Mouse (Mus musculus) megakaryocyte, embryonic 14.5 days (primary cell): Measurements from ENCODE around the gene Olfr1467. TPM values are rescaled to one million over a fixed set of nuclear protein-coding genes. Genes with fewer than 3 reads are reported as not detected.

ENCODE experiments used
- H3K27me3 ChIP-seq: replicated peaks from 2 replicates; pipeline ENCODE3; 2012; ENCODE audit warnings: inconsistent platforms
- H3K36me3 ChIP-seq: replicated peaks from 2 replicates; pipeline ENCODE3; 2012; ENCODE audit warnings: low read length, inconsistent platforms, mixed read lengths
- H3K4me1 ChIP-seq: 2 replicates; pipeline ENCODE4 v1.6.1; 2012; ENCODE audit warnings: inconsistent platforms
- H3K4me3 ChIP-seq: replicated peaks from 2 replicates; pipeline ENCODE3; 2012; ENCODE audit warnings: moderate library complexity, mild to moderate bottlenecking, inconsistent platforms
- H3K9me3 ChIP-seq: 2 replicates; pipeline ENCODE4 v1.6.1; 2012; ENCODE audit warnings: inconsistent platforms
- FLI1 ChIP-seq: IDR thresholded peaks from 2 replicates; pipeline ENCODE4 v1.6.1; 2012; ENCODE audit warnings: low read length, inconsistent platforms, mixed read lengths
- GATA1 ChIP-seq: IDR thresholded peaks from 3 replicates; pipeline ENCODE4 v1.6.1; 2012; ENCODE audit warnings: mixed read lengths, low read length, inconsistent platforms, borderline replicate concordance
- polyA plus RNA-seq: library from polyadenylated mRNA; stranded (reverse); fragments of >175 nt; gene quantifications from 2 replicates; pipeline ENCODE4 v1.2.3, GENCODE M21; 2012; ENCODE audit warnings: low replicate concordance; ENCODE audit not compliant: insufficient read depth

The Olfr1467 gene
- not detected in 2 replicates for polyA plus RNA-seq

GRCm38 (mm10) chr19:13361936-13362335 lies at the start of gene Olfr1467:
Gene Olfr1467, plus strand, starts transcription at chr19:13362236.
- TF ChIP-seq FLI1 = no peak
- no peak for TF ChIP-seq GATA1
- H3K27me3 ChIP-seq = no peaks in the 10 kb centered on the region
- H3K4me3 ChIP-seq = no peak within 1 kb of the TSS
- no peaks in the 10 kb centered on the region for H3K36me3 ChIP-seq
- H3K9me3 ChIP-seq = peaks cover 7% of the 10 kb centered on the region
- no peaks in the 10 kb centered on the region for H3K4me1 ChIP-seq

- no peaks in the 10 kb centered on the region for H3K4me1 ChIP-seq
- no peak within 1 kb of the TSS for H3K4me3 ChIP-seq
- TF ChIP-seq FLI1 = no peak
- no peak for TF ChIP-seq GATA1
Measured at GRCm38 (mm10) chr19:13315441-13315840, 46.6 kb upstream of the Olfr1467 start, which contains the start of gene Olfr1465. Gene Olfr1465, minus strand, starts transcription at chr19:13315541.

GRCm38 (mm10) chr19:13338562-13338961 lies 23.5 kb upstream of the Olfr1467 start, which contains the start of gene Olfr1466:
Gene Olfr1466, plus strand, starts transcription at chr19:13338862.
- TF ChIP-seq GATA1 = no peak
- TF ChIP-seq FLI1 = no peak
- Histone ChIP-seq H3K9me3 (peaks cover 6% of the 10 kb centered on the region; the same call in 1 of the 2 replicates), H3K4me3 (no peak within 1 kb of the TSS), H3K27me3 (no peaks in the 10 kb centered on the region), H3K36me3 (no peaks in the 10 kb centered on the region), H3K4me1 (no peaks in the 10 kb centered on the region)

More at GRCm38 (mm10) chr19:13315441-13315840, 46.6 kb upstream of the Olfr1467 start, which contains the start of gene Olfr1465:
- H3K27me3 ChIP-seq = no peaks in the 10 kb centered on the region
- H3K36me3 ChIP-seq = no peaks in the 10 kb centered on the region
- H3K9me3 ChIP-seq = peaks cover 5% of the 10 kb centered on the region; the same call in 1 of the 2 replicates

- H3K4me1 ChIP-seq = no peaks in the 10 kb centered on the region
- no peak for TF ChIP-seq FLI1
- no peak for TF ChIP-seq GATA1
- no peak within 1 kb of the TSS for H3K4me3 ChIP-seq
- no peaks in the 10 kb centered on the region for H3K36me3 ChIP-seq
- H3K9me3 ChIP-seq = peaks cover 4% of the 10 kb centered on the region; the same call in 1 of the 2 replicates
- H3K27me3 ChIP-seq = no peaks in the 10 kb centered on the region
Measured at GRCm38 (mm10) chr19:13407549-13407948, 45.5 kb downstream of the Olfr1467 start, which contains the start of gene Olfr1469. Gene Olfr1469, plus strand, starts transcription at chr19:13407849.

Other genes starting within 250 kb of the Olfr1467 start
- 0.06 TPM in 1 of 2 replicates, not detected in the other for gene Olfr1459, start 212.7 kb upstream of the Olfr1467 start, polyA plus RNA-seq
- not detected in 2 replicates for gene Olfr1461, start 199.2 kb upstream of the Olfr1467 start, polyA plus RNA-seq
- not detected in 2 replicates for gene Olfr1462, start 176.5 kb upstream of the Olfr1467 start, polyA plus RNA-seq
- not detected in 2 replicates for gene Olfr1463, start 130.9 kb upstream of the Olfr1467 start, polyA plus RNA-seq
- gene Olfr1465, start 46.7 kb upstream of the Olfr1467 start, polyA plus RNA-seq = not detected in 2 replicates
- not detected in 2 replicates for gene Olfr1466, start 23.4 kb upstream of the Olfr1467 start, polyA plus RNA-seq
- gene Olfr1469, start 45.6 kb downstream of the Olfr1467 start, polyA plus RNA-seq = not detected in 2 replicates
- gene Olfr1471, start 81.2 kb downstream of the Olfr1467 start, polyA plus RNA-seq = not detected in 2 replicates
- not detected in 2 replicates for gene Olfr1472, start 93.8 kb downstream of the Olfr1467 start, polyA plus RNA-seq
- gene Olfr1474, start 107.3 kb downstream of the Olfr1467 start, polyA plus RNA-seq = not detected in 2 replicates
- gene Olfr1475, start 118.0 kb downstream of the Olfr1467 start, polyA plus RNA-seq = not detected in 2 replicates
- not detected in 2 replicates for gene Olfr1477, start 138.3 kb downstream of the Olfr1467 start, polyA plus RNA-seq
- gene Olfr1480, start 165.7 kb downstream of the Olfr1467 start, polyA plus RNA-seq = not detected in 2 replicates
- gene Olfr1484, start 221.3 kb downstream of the Olfr1467 start, polyA plus RNA-seq = not detected in 2 replicates